Mouse (Mus musculus): ENCODE results near the gene 1700003H04Rik.

Gene 1700003H04Rik

DNA sequence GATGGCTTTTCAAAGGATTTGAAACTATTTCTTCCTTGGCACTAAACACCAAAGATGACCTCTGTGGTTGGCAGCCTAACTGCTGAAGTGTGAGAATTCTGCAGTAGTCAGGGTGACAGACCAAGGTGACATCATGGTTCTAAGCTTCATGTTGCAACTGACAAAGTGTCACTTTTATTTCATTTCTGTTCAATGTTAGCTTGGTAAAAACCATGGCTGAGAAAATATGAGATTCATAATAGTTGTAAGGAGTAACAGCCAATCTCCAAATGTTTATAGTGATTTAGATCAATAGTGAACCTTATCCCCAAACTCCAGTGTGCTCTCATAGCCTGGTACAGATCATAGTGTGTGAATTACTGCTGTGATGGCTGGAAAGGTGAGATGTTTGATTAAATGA is at the start of gene 1700003H04Rik:
TSS of gene 1700003H04Rik (minus strand) at position 101 of the 400 bp plus-strand sequence.
- DNase-seq (ENCODE audit: low spot score): no peak

DNA sequence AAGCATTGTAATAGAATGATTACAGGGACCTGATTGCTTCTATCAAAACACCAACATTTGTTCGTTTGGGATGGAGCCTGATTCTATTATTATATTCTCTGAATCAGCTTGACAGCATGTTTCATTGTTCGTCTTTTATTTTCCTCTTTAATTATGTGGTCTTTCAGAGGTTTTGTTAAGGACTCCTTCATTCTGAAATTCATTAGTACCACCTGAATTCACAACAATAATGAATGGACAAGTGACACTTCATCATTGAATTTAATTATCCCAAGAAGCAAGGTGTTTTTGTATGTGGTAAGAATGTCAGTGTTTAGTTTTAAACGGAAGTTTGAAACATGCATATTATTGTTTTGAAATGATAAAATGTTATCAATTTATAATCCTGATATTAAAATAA is 42.1 kb upstream of the 1700003H04Rik start:
- no peak for DNase-seq (ENCODE audit: low spot score)

DNA sequence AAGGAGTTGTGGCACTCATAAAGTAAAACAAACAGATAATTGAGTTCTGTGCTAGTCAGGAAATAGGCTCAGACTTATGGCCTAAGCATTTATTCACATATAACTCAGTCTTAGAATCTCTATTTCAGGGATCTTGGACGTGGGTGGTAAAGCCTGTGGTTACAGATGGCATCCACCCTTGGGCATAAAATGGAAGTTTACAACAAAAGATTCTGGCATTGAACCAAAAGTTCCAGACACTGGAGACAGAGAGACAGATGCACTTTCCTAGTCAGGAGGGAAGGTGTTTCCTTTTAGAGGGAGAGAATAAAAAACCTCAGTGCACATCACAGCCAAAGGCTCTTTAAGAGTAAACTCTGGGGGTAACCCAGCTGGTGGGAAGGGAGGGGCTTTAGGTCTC is 32.4 kb upstream of the 1700003H04Rik start:
- no peak for DNase-seq (ENCODE audit: low spot score)

DNA sequence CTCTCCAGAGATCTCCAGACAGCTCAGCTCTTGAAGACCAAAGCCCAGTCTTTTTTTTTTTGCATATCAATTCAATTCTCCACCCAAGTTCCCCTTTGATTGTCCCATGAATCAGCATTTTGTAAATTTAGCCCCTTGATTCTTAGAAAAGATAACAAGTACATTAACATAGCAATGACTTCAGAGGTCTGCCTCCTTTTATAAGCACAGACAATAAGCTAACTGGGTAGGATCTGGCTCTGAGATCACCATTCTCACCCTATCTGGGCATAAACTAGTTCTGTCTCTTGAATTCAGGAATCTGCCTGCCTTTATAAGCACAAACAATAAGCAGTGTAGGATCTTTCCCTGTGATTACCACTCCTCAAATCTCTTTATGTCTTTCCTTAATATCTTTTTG is 29.1 kb upstream of the 1700003H04Rik start:
- DNase-seq (ENCODE audit: low spot score): no peak

DNA sequence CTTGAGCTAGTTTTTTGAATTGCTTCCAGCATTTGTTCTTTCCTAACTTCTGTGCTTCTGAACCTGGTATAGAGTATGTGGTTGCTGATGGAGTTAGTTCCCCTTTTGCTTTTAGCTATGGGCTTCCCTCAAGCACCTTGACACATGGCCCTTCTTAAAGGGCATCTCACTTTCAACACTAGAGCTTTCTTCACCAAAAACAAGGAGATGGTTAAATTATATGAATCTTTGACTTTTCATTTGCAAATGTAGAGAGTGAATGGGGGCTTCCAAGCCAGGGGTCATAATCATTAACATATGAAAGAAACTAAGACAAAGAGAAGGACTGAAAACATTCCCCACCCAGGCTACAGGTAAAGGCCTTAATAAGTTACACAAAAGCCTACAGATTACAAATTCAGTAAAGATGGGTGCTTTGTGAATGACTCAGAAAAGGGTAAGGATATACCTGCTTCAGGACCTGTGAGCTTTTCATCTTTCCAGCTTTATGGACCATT is 25.2 kb upstream of the 1700003H04Rik start:
- DNase-seq (ENCODE audit: low spot score): no peak

DNA sequence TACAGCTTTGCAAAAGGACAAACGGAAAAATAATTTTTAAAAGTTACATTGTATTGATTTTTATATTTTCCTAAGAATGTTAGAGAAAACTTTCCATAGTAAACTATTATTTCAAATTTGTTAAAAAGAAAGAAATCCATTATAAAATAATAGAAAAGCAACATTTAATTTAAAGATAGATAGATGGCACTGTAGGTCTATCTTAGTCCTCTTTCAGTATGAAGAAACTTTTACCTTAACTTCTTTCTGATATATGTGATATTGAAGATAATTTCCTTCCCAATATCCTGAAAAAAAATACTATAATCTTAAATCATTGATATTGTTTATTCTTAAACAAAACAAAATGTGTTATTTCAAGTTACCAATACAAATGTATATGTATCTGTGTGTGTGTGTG is 24.6 kb upstream of the 1700003H04Rik start:
- DNase-seq (ENCODE audit: low spot score): no peak

DNA sequence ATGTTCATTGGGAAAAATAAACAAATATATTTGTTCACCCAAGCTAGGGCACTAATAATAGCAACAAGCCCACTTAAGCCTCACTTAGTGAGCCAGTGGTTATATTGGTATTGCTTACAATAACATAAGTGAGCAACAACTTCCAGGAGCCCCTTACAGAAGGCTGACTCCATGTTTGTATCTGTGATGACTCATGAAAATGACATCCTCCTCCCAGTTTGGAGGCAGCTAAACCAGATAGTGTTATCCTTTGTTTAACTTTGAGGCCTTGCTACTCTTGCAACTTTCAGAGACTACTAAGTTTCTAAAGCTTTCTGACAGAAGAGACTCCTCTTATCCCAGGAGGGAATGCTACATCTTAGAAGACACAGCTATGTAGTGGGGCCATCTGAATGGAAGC is 16.9 kb upstream of the 1700003H04Rik start:
- DNase-seq (ENCODE audit: low spot score): no peak

DNA sequence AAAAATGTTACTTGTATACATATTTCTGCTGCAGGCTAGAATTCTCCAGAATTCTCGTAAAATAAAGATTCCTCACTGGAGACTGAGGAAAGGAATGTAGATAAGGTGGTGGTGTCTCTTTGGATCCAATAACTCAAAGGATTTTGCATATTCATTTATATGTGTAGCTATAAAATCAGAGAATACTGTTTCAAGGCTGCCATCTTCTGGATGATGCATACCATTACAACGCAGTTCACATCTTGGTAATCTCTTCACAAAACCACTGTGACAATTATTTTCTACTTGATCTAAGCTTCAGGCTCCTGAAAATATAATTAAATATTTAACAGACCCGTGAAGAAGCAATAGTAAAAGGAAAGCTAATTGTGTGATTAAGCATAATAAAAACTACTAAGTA is 6.6 kb upstream of the 1700003H04Rik start:
- no peak for DNase-seq (ENCODE audit: low spot score)

DNA sequence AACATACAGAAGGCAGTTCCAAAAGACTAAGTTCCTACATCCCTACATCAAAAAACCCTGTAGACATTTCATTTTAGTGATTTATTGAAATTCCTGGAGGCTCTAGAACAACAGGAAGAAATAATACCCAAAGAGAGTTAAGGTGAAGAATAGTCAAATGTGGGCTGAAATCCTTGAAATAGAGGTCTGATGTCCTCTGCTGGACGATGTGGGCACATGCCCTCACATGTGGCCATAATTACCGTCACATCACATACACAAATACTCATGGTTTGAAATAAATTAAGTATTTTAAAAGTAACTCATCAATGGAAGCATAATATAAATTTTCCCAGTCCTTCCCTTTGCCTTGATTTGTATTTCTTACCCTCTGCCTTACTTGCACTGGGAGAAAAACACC is 4.9 kb upstream of the 1700003H04Rik start:
- DNase-seq (ENCODE audit: low spot score): no peak

DNA sequence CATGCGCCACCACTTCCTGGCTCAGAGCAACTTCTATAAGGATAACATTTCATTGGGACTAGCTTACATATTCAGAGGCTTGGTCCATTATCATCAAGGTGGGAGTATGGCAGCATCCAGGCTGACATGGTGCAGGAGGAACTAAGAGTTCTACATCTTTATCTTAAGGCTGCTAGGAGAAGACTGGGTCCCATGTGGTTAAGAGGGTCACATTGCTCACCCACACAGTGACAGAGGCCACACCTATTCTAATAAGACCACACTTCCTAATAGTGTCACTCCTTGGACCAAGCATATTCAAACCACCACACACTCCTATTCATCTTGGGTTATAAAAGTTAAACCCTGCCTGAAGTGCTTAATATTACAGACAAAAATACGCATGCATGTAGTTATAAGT is 23.6 kb downstream of the 1700003H04Rik start:
- DNase-seq (ENCODE audit: low spot score): no peak

DNA sequence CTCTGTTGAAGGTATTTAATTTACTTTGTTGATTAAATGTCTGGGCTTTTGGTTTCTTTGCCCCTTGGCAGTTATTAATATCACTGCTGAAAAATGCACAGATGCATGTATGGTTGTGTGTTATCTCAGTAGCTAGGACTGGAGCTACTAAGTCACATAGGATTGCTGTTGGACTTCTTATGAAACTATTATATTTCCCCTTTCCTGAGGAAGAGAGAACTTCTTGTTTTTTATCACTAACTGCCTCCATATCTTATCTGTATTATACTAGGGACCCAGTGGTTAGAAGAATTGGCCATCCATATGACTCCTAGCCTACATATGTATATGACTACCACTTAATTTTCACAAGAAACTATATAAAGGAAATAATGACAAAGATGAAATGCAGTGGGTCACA is 24.9 kb downstream of the 1700003H04Rik start:
- no peak for DNase-seq (ENCODE audit: low spot score)

DNA sequence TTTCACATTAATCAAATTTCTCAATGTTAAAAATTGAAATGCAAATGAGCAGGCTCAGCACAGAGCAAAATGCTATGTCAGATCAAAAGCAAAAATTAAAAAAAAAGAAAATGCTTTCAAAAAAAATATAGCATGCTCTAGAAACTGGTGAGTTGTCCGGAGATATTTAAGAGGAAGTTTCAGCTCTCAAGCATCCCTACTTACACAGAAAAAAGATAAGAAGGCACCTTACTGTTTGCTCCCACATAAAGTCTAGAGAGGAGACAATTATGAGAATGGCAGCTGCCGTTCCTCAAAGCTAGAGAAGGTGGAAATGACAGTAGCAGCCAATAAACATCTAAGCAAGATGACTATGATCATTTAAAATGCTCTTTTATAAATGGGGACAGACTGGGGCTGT is 25.8 kb downstream of the 1700003H04Rik start:
- DNase-seq (ENCODE audit: low spot score): no peak

DNA sequence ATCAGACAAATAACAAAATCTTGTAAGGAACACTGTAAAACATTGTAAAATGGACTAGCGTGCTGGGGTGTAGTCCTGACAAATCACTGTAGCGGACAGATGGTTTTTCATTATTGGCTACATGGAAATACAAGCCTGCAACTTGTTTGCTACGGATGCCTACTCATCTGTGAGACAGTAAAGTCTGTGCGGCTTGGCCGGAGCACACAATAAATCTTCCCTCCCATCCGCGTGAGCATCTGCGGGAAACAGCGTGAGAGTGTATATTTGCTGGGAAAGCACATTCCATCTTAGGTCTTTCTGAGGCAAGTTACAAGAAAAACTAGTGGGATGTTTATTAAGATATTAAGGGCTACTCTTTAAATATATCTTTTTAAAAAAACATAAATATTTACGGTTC is 32.0 kb downstream of the 1700003H04Rik start:
- no peak for DNase-seq (ENCODE audit: low spot score)

DNA sequence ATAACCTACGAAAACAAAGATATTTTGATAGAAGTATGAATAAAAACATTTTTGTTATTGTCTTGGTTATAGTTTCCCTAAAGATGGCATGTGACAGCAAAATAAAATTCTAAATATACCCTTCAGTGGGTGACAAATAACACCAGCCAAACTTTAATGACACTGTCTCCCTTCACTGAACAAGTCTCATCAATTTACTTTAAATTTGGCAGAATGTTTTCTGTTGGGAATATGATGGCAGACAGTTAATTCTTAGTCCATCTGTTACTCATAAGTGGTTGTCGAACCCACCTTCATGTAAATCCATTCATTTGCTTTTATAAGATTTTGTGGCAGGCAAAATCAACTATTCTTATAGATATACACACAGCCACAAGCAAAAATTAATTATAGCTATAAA is 42.6 kb downstream of the 1700003H04Rik start:
- no peak for DNase-seq (ENCODE audit: low spot score)

DNA sequence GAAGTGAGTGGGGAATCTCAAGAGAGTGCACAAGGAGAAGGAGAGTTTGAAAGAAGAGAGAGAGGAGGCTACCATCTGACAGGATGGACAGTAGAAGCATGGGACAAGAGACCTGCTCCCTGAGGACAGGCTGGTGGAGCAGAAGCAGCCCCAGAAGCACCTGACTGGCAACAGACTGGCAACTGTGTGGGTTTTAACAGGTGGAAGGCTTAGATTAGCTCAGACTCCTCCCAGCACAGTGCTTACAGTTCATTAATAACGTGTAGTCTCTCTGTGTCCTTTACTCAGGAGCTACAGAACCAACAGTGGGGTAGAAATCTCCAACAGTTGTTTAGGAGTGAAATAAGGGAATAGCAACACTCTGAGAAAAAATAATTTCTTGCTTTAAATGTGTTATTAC is 44.3 kb downstream of the 1700003H04Rik start:
- DNase-seq (ENCODE audit: low spot score): no peak

DNA sequence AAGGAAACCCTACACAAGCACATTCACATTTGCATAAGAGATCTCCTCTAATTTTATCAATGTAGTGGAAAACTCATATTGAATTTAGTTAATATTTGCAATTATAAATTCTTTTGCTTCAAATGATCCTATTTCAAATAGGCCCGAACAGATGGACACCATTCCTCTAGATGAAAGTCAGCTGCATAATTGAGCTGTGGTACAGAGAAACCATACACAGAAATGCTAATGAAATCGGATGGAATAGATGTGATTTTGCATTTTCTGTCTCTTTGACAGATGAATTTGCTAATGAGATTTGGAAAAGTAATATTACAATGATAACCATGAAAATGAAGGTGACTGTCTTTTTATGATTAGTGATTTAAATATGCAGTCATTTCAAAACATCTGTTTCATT is 62.1 kb downstream of the 1700003H04Rik start:
- no peak for DNase-seq (ENCODE audit: low spot score)

Data from testis, postnatal 14 days (tissue).